Mouse (Mus musculus): ENCODE results near the gene Pfpl. TPM values are rescaled to one million over a fixed set of nuclear protein-coding genes. Genes with fewer than 3 reads are reported as not detected.

Pfpl gene
- polyA plus RNA-seq, 1 experiment from 2014 or later = not detected

DNA sequence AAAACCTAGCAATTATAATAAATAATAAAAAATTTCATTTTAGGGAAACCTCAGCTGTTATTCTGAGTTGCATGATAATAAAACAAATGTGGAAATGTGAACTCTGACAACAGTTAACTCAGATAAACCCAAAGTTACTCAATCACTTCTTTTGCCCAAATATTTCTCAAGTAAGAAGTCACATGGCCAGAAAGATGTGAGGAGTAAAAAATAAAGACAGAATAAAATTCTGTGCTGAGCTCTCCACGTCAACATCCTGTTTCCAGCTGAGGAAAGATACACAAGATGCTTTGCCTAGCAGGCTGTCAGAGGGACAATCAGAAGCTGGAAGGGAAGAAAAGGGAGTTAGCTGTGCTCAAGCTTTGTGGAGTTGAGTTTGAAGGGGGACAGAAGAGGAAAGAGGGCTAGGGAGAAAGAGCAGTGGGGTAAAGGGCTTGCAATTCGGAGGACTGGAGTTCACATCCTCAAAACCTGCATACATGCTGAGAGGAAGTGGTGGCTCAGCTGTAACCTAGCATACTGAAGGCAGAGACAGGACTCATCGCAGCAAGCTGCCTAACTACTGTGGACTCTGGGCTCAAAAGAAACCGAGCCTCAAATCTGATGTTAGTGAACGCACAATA lies 12.5 kb downstream of the Pfpl start:
- H3K27me3 ChIP-seq = no peaks in the 10 kb centered on the region
- H3K9me3 ChIP-seq (replicated peaks) = no peaks in the 10 kb centered on the region
- H3K36me3 ChIP-seq (ENCODE audit: poor library complexity, severe bottlenecking) = no peaks in the 10 kb centered on the region
- no peaks in the 10 kb centered on the region for H3K4me1 ChIP-seq
- no peak overlapping the region for H3K4me2 ChIP-seq
- H3K9ac ChIP-seq = no peak overlapping the region
- WGBS = 72% methylated on average over 5 of the region's 5 CpGs
- H3K4me3 ChIP-seq = no peak overlapping the region
- no peak for ATAC-seq
- no peak overlapping the region for H3K27ac ChIP-seq

DNA sequence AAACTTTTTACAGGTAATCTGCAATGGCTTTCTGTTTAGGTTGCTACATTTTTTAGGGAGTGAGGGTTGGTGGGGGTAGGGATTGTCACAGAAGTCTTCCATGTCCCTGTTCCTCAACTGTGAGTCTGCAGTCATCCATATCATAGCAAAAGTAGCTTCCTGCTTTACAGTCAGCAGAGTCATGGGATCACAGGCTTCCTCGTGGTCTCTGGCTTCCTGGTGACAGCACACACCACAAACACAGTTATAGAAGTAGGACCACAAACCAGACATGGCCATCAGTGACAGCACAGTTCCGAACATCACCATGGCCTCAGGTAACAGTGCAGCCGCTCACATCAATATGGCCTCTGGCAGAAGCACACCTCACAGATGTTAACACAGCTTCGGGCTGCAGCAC lies 14.9 kb downstream of the Pfpl start:
- 85% methylated on average over 4 of the region's 4 CpGs for WGBS
- H3K36me3 ChIP-seq (ENCODE audit: poor library complexity, severe bottlenecking) = no peaks in the 10 kb centered on the region

DNA sequence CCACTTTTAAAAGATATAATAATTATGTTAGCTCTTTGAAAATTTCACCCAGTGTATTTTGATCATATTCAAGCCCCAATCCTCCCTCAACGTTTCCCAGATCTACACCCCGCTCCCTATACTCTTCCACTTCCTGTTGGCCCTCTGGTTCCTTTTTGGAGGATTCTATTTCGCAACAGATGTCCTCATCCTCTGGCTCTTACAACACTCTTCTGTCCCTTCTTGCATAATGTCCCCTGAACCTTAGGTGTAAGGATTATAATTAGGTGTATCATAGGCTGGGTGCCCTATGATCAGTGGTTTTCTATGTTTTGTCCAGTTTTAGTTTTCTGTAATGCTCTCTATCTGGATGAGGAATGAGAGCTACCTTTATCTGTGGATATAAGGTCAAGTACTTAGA lies 17.3 kb downstream of the Pfpl start:
- Histone ChIP-seq H3K36me3 (ENCODE audit: poor library complexity, severe bottlenecking) (no peaks in the 10 kb centered on the region), H3K27ac (no peak overlapping the region), H3K4me2 (no peak overlapping the region), H3K9ac (no peak overlapping the region), H3K9me3 (replicated peaks) (no peaks in the 10 kb centered on the region), H3K4me3 (no peak overlapping the region), H3K27me3 (no peaks in the 10 kb centered on the region), H3K4me1 (no peaks in the 10 kb centered on the region)
- no peak for ATAC-seq
- WGBS = 84% methylated on average over 3 of the region's 3 CpGs

More for the DNA sequence above, 14.9 kb downstream of the Pfpl start:
- Histone ChIP-seq H3K9ac (no peak overlapping the region), H3K4me1 (no peaks in the 10 kb centered on the region), H3K27ac (no peak overlapping the region), H3K27me3 (no peaks in the 10 kb centered on the region), H3K9me3 (replicated peaks) (no peaks in the 10 kb centered on the region), H3K4me2 (no peak overlapping the region), H3K4me3 (no peak overlapping the region)
- ATAC-seq = no peak

DNA sequence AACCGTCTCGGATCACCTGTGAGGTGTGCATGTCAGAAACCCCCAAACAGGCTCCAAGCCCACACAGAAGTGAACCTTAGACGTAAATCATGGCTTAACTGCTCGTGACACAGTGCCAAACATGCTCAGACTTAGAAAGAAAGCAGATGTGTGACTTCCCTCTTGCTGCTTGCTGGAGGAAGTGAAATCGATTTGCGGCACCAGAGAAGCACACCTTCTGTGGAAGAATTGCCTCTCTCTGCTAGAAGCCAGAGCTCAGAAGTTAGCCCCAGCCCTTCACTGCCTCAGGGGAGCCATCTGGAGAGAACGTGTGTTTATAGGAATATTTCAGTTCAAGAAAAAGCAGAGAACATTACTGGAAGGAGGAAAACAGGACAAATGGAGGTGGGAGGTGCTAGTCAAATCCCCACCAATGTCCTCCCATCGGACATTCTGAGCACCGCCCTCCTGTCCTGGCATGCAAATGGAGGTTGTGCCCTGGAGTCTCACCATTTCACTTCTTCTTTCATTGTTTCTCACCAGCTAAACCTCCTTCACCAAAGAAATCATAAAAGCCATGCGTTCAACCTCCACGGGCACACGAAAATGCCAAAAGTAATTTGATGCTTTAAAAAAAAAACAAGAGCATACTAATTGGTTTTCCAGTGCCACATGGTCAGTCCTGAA lies 29.8 kb downstream of the Pfpl start:
- Histone ChIP-seq H3K27ac (no peak overlapping the region), H3K4me2 (no peak overlapping the region), H3K4me3 (no peak overlapping the region), H3K27me3 (no peaks in the 10 kb centered on the region), H3K9ac (no peak overlapping the region), H3K4me1 (no peaks in the 10 kb centered on the region), H3K9me3 (replicated peaks) (no peaks in the 10 kb centered on the region), H3K36me3 (ENCODE audit: poor library complexity, severe bottlenecking) (no peaks in the 10 kb centered on the region)
- no peak for ATAC-seq
- 85% methylated on average over 12 of the region's 12 CpGs for WGBS

DNA sequence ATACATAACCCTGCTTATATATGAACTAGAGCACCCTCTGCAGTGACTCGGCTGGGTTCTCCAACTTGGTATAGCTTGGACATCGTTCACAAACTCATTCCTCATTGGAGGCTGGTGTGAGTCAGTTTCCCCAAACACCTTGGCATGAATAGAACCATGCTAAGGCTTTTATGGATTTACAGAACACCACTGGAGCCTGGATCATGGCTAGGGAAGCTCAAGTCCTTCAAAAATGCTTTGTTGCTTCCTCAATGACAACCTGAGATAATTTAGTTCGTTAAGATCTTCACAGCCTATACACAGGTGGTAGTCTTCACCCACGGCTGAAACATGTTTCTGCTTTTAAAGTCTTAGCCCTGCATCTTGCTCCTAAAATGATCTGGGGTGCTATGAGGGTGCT lies 31.8 kb downstream of the Pfpl start:
- no peak for ATAC-seq
- Histone ChIP-seq H3K4me2 (no peak overlapping the region), H3K9ac (no peak overlapping the region), H3K9me3 (replicated peaks) (no peaks in the 10 kb centered on the region), H3K4me3 (no peak overlapping the region), H3K36me3 (ENCODE audit: poor library complexity, severe bottlenecking) (no peaks in the 10 kb centered on the region), H3K4me1 (peaks cover 8% of the 10 kb centered on the region; the same call in 1 of the 2 replicates), H3K27ac (no peak overlapping the region), H3K27me3 (no peaks in the 10 kb centered on the region)
- WGBS = 89% methylated on average over 4 of the region's 4 CpGs

DNA sequence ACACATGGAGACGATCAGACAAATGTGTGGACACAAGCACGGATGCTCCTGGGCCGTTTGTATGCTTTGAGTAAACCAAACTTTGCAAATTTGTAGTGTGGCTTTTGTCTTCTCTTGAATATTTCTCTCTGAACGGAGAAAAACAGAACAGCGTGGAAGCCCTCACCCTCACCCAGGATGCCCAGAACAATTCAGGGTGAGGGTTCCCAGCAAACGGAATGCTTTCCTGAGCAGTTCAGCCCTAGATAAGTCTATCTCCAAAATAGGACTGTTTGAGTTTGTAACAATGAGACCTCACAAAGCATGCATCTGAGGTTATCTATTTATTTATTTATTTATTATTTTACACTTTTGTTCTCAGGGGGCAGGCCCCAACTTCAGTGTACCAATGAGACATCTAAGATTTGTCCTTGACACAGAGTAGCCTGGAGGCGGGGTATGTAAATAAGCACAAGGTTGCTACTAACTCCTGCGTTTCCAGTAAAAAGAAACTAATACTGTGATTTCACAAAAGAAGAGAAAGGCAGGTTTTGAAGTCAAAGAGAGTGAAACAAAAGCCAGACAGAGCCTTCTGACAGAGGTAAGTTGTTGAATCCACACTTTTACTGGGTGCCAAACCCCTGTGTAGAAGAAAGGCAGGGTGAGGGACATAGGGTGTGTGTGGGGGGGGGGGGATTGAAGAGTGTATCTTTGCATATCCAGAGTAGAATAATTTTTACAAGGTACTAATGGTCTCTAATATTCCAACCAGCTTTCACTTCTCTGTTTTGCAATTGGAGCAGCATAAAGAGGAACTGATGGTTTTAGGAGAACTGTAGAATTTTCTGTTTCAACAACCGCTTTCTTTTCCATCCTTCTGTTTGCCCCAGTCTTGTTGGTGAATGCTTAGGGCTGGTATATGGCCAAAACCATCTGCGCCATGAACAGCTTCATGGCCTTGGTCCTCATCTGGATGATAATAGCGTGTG lies 32.9 kb downstream of the Pfpl start, which contains the start of gene Mpeg1:
Mpeg1 (plus strand) TSS at position 498 of the 968 bp plus-strand sequence.
- H3K36me3 ChIP-seq (ENCODE audit: poor library complexity, severe bottlenecking) = no peaks in the 10 kb centered on the region
- H3K9me3 ChIP-seq (replicated peaks) = no peaks in the 10 kb centered on the region
- no peak within 1 kb of the TSS for H3K4me2 ChIP-seq
- no peak within 1 kb of the TSS for H3K9ac ChIP-seq
- no peak within 1 kb of the TSS for H3K27ac ChIP-seq
- 81% methylated on average over 11 of the region's 11 CpGs for WGBS
- no peak within 1 kb of the TSS for H3K4me3 ChIP-seq
- no peaks in the 10 kb centered on the region for H3K27me3 ChIP-seq
- no peak for ATAC-seq
- peaks cover 8% of the 10 kb centered on the region; the same call in 1 of the 2 replicates for H3K4me1 ChIP-seq

DNA sequence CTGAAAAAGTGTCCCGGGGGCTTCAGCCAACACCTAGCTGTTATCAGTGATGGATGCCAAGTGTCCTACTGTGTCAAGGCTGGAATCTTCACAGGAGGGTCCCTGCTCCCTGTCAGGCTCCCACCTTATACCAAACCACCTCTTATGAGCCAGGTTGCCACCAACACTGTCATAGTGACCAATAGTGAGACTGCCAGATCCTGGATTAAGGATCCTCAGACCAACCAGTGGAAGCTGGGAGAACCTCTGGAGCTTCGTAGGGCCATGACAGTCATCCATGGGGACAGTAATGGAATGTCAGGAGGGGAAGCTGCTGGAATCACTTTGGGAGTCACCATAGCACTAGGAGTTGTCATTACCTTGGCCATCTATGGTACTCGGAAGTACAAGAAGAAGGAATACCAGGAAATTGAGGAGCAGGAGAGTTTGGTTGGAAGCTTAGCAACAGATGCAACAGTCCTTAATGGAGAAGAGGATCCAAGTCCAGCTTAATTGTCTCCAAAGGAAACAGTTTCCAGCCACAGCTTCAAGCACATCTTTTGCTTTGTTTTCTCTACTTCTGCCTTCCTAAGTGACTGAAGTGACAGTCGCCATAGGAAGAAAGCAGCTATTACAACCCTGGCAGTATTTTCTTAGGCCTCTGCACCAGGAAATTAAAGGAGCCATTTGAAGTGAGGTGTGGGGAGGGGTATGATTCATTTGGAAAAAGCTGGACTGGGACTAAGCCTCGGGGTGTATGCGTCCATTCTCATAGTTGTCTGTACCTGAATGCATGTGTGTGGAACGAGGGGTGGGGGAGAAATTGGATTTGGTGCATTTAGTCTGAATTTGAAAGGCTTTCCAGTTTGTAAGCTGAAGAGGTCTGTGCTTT lies 35.4 kb downstream of the Pfpl start:
- peak; percentile 44; the same call in 1 of the 2 replicates for ATAC-seq
- no peaks in the 10 kb centered on the region for H3K9me3 ChIP-seq (replicated peaks)
- no peak overlapping the region for H3K4me3 ChIP-seq
- WGBS = 55% methylated on average over 7 of the region's 7 CpGs
- H3K4me1 ChIP-seq = peaks cover 8% of the 10 kb centered on the region; the same call in 1 of the 2 replicates
- no peaks in the 10 kb centered on the region for H3K27me3 ChIP-seq
- no peak overlapping the region for H3K27ac ChIP-seq
- no peak overlapping the region for H3K4me2 ChIP-seq
- no peak overlapping the region for H3K9ac ChIP-seq
- H3K36me3 ChIP-seq (ENCODE audit: poor library complexity, severe bottlenecking) = peaks cover 8% of the 10 kb centered on the region

DNA sequence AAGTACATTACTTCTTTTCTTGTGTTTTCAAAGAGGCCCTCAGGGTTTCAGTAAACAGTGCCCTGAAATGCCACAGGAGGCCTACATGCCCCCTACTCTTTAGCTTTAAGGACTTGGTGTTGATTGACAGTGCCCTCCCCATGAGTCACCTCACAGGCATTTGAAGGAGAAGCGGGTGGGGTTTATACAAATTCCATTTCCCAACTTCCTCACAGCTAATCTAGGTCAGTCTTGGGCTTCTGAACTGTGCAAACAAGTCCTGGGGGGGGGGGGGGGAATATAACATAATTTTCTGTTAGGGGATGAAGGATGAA lies 36.0 kb downstream of the Pfpl start:
- no peaks in the 10 kb centered on the region for H3K27me3 ChIP-seq
- peak; percentile 65; the same call in 1 of the 2 replicates for ATAC-seq
- peaks cover 8% of the 10 kb centered on the region; the same call in 1 of the 2 replicates for H3K4me1 ChIP-seq
- no peak overlapping the region for H3K4me3 ChIP-seq
- H3K27ac ChIP-seq = no peak overlapping the region
- H3K4me2 ChIP-seq = no peak overlapping the region
- 32% methylated on average over 1 of the region's 1 CpGs for WGBS
- no peaks in the 10 kb centered on the region for H3K9me3 ChIP-seq (replicated peaks)
- H3K9ac ChIP-seq = no peak overlapping the region
- peaks cover 14% of the 10 kb centered on the region for H3K36me3 ChIP-seq (ENCODE audit: poor library complexity, severe bottlenecking)

DNA sequence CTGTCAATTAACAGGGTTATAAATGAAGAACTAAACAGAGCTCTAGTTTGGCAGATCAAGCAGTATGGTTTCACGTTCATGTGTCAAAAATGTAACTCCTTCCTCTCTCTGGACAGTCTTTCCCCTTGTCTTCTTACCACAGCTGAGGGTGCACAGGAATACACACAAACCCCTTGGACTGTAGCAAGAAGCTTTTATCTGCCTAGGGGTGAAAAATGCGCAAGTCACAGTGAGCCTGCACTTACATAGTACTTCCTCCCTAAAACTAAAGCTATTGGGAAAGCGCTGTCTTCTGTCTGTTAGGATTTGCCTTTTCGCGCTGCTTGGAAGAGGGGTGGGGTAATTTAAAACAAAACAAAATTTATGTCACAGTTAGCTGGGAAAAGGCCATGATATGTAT lies 36.4 kb downstream of the Pfpl start:
- no peak for ATAC-seq
- Histone ChIP-seq H3K36me3 (ENCODE audit: poor library complexity, severe bottlenecking) (peaks cover 18% of the 10 kb centered on the region), H3K9me3 (replicated peaks) (no peaks in the 10 kb centered on the region), H3K27ac (no peak overlapping the region), H3K27me3 (no peaks in the 10 kb centered on the region), H3K9ac (no peak overlapping the region), H3K4me3 (no peak overlapping the region), H3K4me2 (no peak overlapping the region), H3K4me1 (peaks cover 8% of the 10 kb centered on the region; the same call in 1 of the 2 replicates)
- 79% methylated on average over 5 of the region's 5 CpGs for WGBS

DNA sequence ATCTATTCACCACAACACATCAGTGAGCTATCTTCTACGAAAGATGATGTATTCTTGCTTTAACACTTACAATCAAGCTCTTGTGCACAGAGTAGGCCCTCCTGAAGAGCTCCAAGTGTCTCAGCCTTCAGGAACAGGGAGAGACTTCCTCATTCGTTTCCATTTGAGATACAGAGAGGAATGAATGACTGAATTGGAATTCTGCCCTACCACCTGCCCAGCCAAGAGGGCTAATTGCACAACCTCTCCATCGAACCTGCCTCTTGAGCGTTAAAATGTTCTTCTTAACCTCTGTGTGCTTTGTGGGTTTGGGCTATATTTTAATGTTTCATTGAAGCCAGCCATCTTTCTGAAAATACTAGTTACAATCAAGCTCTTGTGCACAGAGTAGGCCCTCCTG lies 37.0 kb downstream of the Pfpl start:
- 81% methylated on average over 4 of the region's 4 CpGs for WGBS

DNA sequence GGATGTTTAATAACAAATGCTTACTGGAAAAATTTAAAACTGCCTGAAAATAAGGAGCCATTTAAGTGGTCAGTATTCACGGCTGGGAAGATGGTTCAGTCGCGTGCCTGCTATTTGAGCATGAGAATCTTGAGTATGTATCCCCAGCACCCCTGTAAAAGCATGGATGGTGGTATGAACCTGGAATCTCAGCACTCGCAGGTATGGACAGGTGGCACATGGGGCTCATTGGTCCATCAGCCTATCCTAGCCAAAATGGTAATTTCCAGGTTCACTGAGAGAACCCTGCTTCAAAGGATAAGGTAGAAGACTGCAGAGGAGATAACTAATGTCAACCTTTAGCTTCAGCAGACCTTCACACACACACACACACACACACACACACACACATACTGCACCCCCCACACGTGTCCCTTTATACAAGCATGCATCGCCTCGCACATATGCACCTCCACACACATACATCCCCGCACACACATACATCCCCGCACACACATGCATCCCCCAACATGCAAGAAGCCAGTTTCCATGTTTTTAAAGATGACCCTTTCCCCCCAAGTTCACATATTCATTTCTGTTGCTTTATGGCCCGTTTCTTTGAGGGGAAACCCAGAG lies 37.9 kb downstream of the Pfpl start:
- peaks cover 8% of the 10 kb centered on the region; the same call in 1 of the 2 replicates for H3K4me1 ChIP-seq
- H3K9me3 ChIP-seq (replicated peaks) = no peaks in the 10 kb centered on the region
- H3K9ac ChIP-seq = no peak overlapping the region
- no peak overlapping the region for H3K4me2 ChIP-seq
- no peak overlapping the region for H3K4me3 ChIP-seq
- H3K27ac ChIP-seq = no peak overlapping the region
- no peaks in the 10 kb centered on the region for H3K27me3 ChIP-seq
- WGBS = 93% methylated on average over 10 of the region's 10 CpGs
- peak; percentile 41; the same call in 1 of the 2 replicates for ATAC-seq
- H3K36me3 ChIP-seq (ENCODE audit: poor library complexity, severe bottlenecking) = peaks cover 28% of the 10 kb centered on the region

More for the DNA sequence above, 37.0 kb downstream of the Pfpl start:
- peaks cover 24% of the 10 kb centered on the region for H3K36me3 ChIP-seq (ENCODE audit: poor library complexity, severe bottlenecking)
- peaks cover 8% of the 10 kb centered on the region; the same call in 1 of the 2 replicates for H3K4me1 ChIP-seq
- no peak overlapping the region for H3K27ac ChIP-seq
- H3K9me3 ChIP-seq (replicated peaks) = no peaks in the 10 kb centered on the region
- no peak overlapping the region for H3K9ac ChIP-seq
- no peak for ATAC-seq
- no peaks in the 10 kb centered on the region for H3K27me3 ChIP-seq
- H3K4me2 ChIP-seq = no peak overlapping the region
- H3K4me3 ChIP-seq = no peak overlapping the region
